In the genomic region with DNA sequence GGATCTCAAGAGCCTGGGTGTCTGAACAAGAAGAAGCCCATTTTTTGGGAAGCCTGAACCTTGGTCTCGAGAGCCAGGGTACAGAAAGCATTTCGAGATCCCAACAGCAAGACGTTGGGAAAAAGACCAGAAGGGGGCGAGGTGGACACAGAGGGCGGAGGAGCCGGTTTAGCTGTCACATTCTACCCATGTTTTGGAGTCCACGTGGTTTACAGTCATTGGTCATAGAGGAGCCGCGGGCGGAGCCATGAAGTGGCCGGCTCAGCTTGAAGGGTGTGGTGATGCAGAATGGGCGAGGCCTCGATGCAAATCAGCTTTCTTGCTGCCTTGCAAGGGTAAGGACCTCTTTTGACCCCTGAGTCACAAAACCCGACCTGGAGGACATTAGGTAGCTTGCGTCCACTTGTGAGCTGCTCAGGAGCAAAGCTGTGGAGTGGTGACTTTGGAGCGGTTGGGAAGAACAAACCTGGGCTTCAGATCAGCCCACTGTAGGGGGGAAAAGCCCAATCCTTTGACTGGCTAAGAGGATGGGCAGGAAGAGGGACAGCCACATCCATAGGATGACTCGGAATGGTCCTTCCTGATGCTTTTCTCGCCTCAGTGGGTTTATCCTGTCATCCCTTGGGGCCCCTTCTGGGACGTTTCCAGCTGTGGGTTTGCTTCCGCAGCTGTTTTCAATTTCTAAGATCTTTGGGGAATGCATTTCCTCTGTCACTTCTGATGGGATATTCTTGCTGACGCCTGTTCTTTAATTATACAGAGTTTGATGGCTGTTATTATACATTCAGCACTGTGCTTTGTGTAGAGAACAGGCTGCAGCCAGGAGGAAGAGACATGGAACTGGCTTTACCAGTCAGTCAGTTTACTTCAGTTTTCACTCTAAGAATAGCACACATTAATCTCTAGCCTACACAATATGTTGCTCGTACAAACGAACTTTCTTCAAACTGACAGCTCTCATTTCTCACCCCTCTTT, we compare ENCODE assay signal across 8 mouse cellular contexts. TPM values are rescaled to one million over a fixed set of nuclear protein-coding genes. Genes with fewer than 3 reads are reported as not detected.
DNase-seq lines count a peak whose midpoint lies in the region; ATAC-seq and TF ChIP-seq lines count a peak whose summit lies in the region.

No protein-coding gene starts in this region.

- TF ChIP-seq CTCF in CH12.LX (conservative IDR thresholded peaks at IDR 0.05 in 1 of 2, IDR thresholded peaks at IDR 0.05 in 1 of 2; ENCODE audit: low read depth in 2 of 2, low read length in 2 of 2), result peak in 1 of 2 experiments; percentile 68; a peak in 2 of 4 replicates
- peak; percentile 16; the same call in 1 of the 2 replicates for TF ChIP-seq CTCF in spleen, adult 2 months (IDR thresholded peaks at IDR 0.05; ENCODE audit: extremely low read depth, insufficient read depth, insufficient read length, insufficient replicate concordance)

- 0 out of 2 replicates have a peak, but pooled peaks have one; percentile 21 for TF ChIP-seq POLR2A in CH12.LX (IDR thresholded peaks at IDR 0.05; ENCODE audit: low read depth, low read length)
- TF ChIP-seq POLR2A in spleen, adult 2 months (IDR thresholded peaks at IDR 0.05; ENCODE audit: low read depth, low read length), result no peak

- peak; percentile 52 for TF ChIP-seq RAD21 in CH12.LX (IDR thresholded peaks at IDR 0.05; ENCODE audit: low read depth, low read length)

- no peaks in the 10 kb centered on the region for H3K79me2 ChIP-seq in CH12.LX (replicated peaks; ENCODE audit: control insufficient read depth, extremely low read depth, insufficient read depth, poor library complexity, severe bottlenecking)

- intact Hi-C loops in heart, postnatal 36 days (cut with DNase I), result no loop called here
- intact Hi-C loops in left cerebral cortex, postnatal 10 days (cut with DNase I), result no loop called here

- DNase-seq in CH12.LX (ENCODE audit: extremely low read depth), result peak; percentile 69
- DNase-seq in adrenal gland, adult (ENCODE audit: inconsistent age in 2 of 2, low spot score in 1 of 2), result peak; percentile 80 to 90
- DNase-seq in forebrain, embryonic 11.5 days (ENCODE audit: low spot score), result peak; percentile 75
- peak; percentile 21 to 26 for DNase-seq in heart, postnatal 36 days
- peak; percentile 13 to 71 for DNase-seq in left cerebral cortex, postnatal 10 days (ENCODE audit: extremely low spot score in 1 of 2, low spot score in 2 of 2)
- peak in 1 of 2 experiments; percentile 66 for DNase-seq in spleen, adult 2 months (ENCODE audit: low read depth in 1 of 2, low spot score in 2 of 2)
- DNase-seq in layer of hippocampus, postnatal 14 days (ENCODE audit: low spot score in 2 of 2), result no peak

- H3K9ac ChIP-seq in CH12.LX (ENCODE audit: insufficient read depth, low read depth), result no peak overlapping the region
- H3K9ac ChIP-seq in forebrain, embryonic 11.5 days (ENCODE audit: low read length), result no peak overlapping the region

- peaks cover 6% of the 10 kb centered on the region for H3K9me3 ChIP-seq in CH12.LX (replicated peaks; ENCODE audit: low read length)
- H3K9me3 ChIP-seq in forebrain, embryonic 11.5 days (ENCODE audit: control insufficient read depth, low read length), result no peaks in the 10 kb centered on the region
- H3K9me3 ChIP-seq in megakaryocyte, embryonic 14.5 days, result peaks cover 14% of the 10 kb centered on the region

- ATAC-seq in forebrain, embryonic 11.5 days (replicated peaks; ENCODE audit: low FRiP score), result peak; percentile 74

- peaks cover 5 to 27% of the 10 kb centered on the region in 2 experiments for H3K4me1 ChIP-seq in CH12.LX (ENCODE audit: control insufficient read depth in 1 of 2, insufficient read depth in 2 of 2)
- H3K4me1 ChIP-seq in forebrain, embryonic 11.5 days (replicated peaks; ENCODE audit: control insufficient read depth, insufficient read depth, low read length), result no peaks in the 10 kb centered on the region
- peaks cover 18% of the 10 kb centered on the region for H3K4me1 ChIP-seq in megakaryocyte, embryonic 14.5 days
- H3K4me1 ChIP-seq in spleen, adult 2 months (ENCODE audit: control insufficient read depth, insufficient read depth, insufficient read length), result peaks cover 6% of the 10 kb centered on the region; the same call in 1 of the 2 replicates

- TF ChIP-seq EP300 in CH12.LX (IDR thresholded peaks at IDR 0.05; ENCODE audit: low read length), result 0 out of 2 replicates have a peak, but pooled peaks have one; percentile 19

- peak overlapping the region; percentile 67 for H3K4me2 ChIP-seq in CH12.LX (ENCODE audit: insufficient read depth, low read depth, poor library complexity, severe bottlenecking)
- H3K4me2 ChIP-seq in forebrain, embryonic 11.5 days (ENCODE audit: low read depth, low read length, severe bottlenecking), result 0 out of 2 replicates have a peak overlapping the region, but pooled peaks have one; percentile 18

- no peaks in the 10 kb centered on the region for H3K27me3 ChIP-seq in CH12.LX (replicated peaks)
- H3K27me3 ChIP-seq in forebrain, embryonic 11.5 days (ENCODE audit: control insufficient read depth, insufficient read depth, low read length), result no peaks in the 10 kb centered on the region
- peaks cover 21% of the 10 kb centered on the region for H3K27me3 ChIP-seq in megakaryocyte, embryonic 14.5 days (replicated peaks)
- H3K27me3 ChIP-seq in spleen, adult 2 months (ENCODE audit: control insufficient read depth, insufficient read depth, low read length), result no peaks in the 10 kb centered on the region

- dilution Hi-C loops in CH12.LX (cut with MboI; ENCODE audit: extremely low pct_ligation_motif_present, extremely low pct_unique_long_range_greater_than_20kb, low sequenced_read_pairs), result no loop called here

- H3K36me3 ChIP-seq in CH12.LX (replicated peaks in 1 of 2; ENCODE audit: control insufficient read depth in 1 of 2, insufficient read depth in 1 of 2, low read length in 1 of 2), result no peaks in the 10 kb centered on the region
- H3K36me3 ChIP-seq in forebrain, embryonic 11.5 days (ENCODE audit: control insufficient read depth, insufficient read depth, low read length), result no peaks in the 10 kb centered on the region
- no peaks in the 10 kb centered on the region for H3K36me3 ChIP-seq in megakaryocyte, embryonic 14.5 days (replicated peaks; ENCODE audit: low read length)
- no peaks in the 10 kb centered on the region for H3K36me3 ChIP-seq in spleen, adult 2 months (ENCODE audit: control insufficient read depth, insufficient read depth, low read length)

- in situ Hi-C loops in CH12.LX (cut with MboI; ENCODE audit: low pct_ligation_motif_present, low pct_unique_long_range_greater_than_20kb, low sequenced_read_pairs), result loop anchor here (5.0 to 25.0 kb wide), 2 partner anchors 65 to 145 kb away; no protein-coding TSS in a partner anchor

- 10% methylated on average over 23 of the region's 23 CpGs for WGBS in forebrain, embryonic 11.5 days
- WGBS in spleen, adult 2 months, result 9% methylated on average over 23 of the region's 23 CpGs

- peak overlapping the region in 1 of 3 experiments; percentile 19 for H3K4me3 ChIP-seq in CH12.LX (replicated peaks in 1 of 3; ENCODE audit: low read depth in 2 of 3, low read length in 2 of 3, poor library complexity in 1 of 3)
- H3K4me3 ChIP-seq in forebrain, embryonic 11.5 days (ENCODE audit: low read depth, low read length), result no peak overlapping the region
- peak overlapping the region; percentile 85 for H3K4me3 ChIP-seq in megakaryocyte, embryonic 14.5 days (replicated peaks)
- no peak overlapping the region for H3K4me3 ChIP-seq in spleen, adult 2 months (ENCODE audit: extremely low read depth, insufficient read depth, insufficient read length)

- H3K27ac ChIP-seq in CH12.LX (ENCODE audit: insufficient read depth, low read depth), result no peak overlapping the region
- H3K27ac ChIP-seq in forebrain, embryonic 11.5 days (ENCODE audit: low read depth, low read length), result no peak overlapping the region
- H3K27ac ChIP-seq in spleen, adult 2 months (ENCODE audit: insufficient read depth, low read length), result no peak overlapping the region

TF ChIP-seq in CH12.LX, 34 proteins besides CTCF, POLR2A, EP300 and RAD21 (continues in another document):
- TF ChIP-seq MYC (IDR thresholded peaks at IDR 0.05; ENCODE audit: low read depth, low read length), result peak; percentile 67; the same call in 1 of the 2 replicates
- TF ChIP-seq TCF12 (IDR thresholded peaks at IDR 0.05; ENCODE audit: low read depth, low read length), result 0 out of 2 replicates have a peak, but pooled peaks have one; percentile 26
- peak; percentile 33 for TF ChIP-seq HCFC1 (IDR thresholded peaks at IDR 0.05; ENCODE audit: low read depth, low read length)
- no peak for TF ChIP-seq BHLHE40 (IDR thresholded peaks at IDR 0.05; ENCODE audit: low read depth, low read length)
- no peak for TF ChIP-seq MAZ (IDR thresholded peaks at IDR 0.05; ENCODE audit: low read depth, low read length)
- peak; percentile 11; the same call in 1 of the 2 replicates for TF ChIP-seq ZC3H11A (IDR thresholded peaks at IDR 0.05; ENCODE audit: low read depth, low read length)
- TF ChIP-seq SMC3 (IDR thresholded peaks at IDR 0.05; ENCODE audit: low read depth, low read length), result peak; percentile 74
- no peak for TF ChIP-seq USF2 (conservative IDR thresholded peaks at IDR 0.05; ENCODE audit: low read depth, low read length)
- TF ChIP-seq MAX (IDR thresholded peaks at IDR 0.05; ENCODE audit: low read length), result peak; percentile 100
- no peak for TF ChIP-seq KAT2A (IDR thresholded peaks at IDR 0.05; ENCODE audit: insufficient replicate concordance, low read length)
- TF ChIP-seq SIN3A (IDR thresholded peaks at IDR 0.05; ENCODE audit: low read length), result peak; percentile 100

RNA-seq across cellular contexts. Expression of gene Edaradd, which starts 22.1 kb away (rescaled TPM):
- 0.38 and 0.68 TPM in 2 replicates for total RNA-seq in CH12.LX (2012; rRNA removed)
- total RNA-seq in CH12.LX (2014; rRNA removed), result 0.16 and 0.23 TPM in 2 replicates
- polyA plus RNA-seq in CH12.LX (2012; ENCODE audit: insufficient read length, low read depth), result 0.24 and 0.29 TPM in 2 replicates
- polyA plus RNA-seq in forebrain, embryonic 11.5 days (2014; fragmentation: Nextera tagmentation; extraction: Ambion mirVana), result 1.5 and 1.8 TPM in 2 replicates
- under 1 TPM in 1 of 2 experiments, not detected in 1; 0.05 TPM for total RNA-seq in heart, postnatal 36 days (2021)
- under 1 TPM; 0.47 to 0.93 TPM for total RNA-seq in left cerebral cortex, postnatal 10 days (2021)
- polyA plus RNA-seq in megakaryocyte, embryonic 14.5 days (2012; ENCODE audit: insufficient read depth, low replicate concordance), result not detected in 2 replicates
- 4.0 and 5.7 TPM in 2 replicates for polyA plus RNA-seq in spleen, adult 2 months (2012; rRNA removed)
- total RNA-seq in layer of hippocampus, postnatal 14 days (2021), result under 1 TPM; 0.69 to 0.78 TPM

RNA-seq across cellular contexts. Expression of gene Ero1lb, which starts 23.4 kb away (rescaled TPM):
- total RNA-seq in CH12.LX (2012; rRNA removed), result 17.0 and 20.4 TPM in 2 replicates
- 34.8 and 36.6 TPM in 2 replicates for total RNA-seq in CH12.LX (2014; rRNA removed)
- 25.3 and 26.6 TPM in 2 replicates for polyA plus RNA-seq in CH12.LX (2012; ENCODE audit: insufficient read length, low read depth)
- 11.7 and 12.0 TPM in 2 replicates for polyA plus RNA-seq in forebrain, embryonic 11.5 days (2014; fragmentation: Nextera tagmentation; extraction: Ambion mirVana)
- 1 to 10 TPM; 2.6 to 2.7 TPM for total RNA-seq in heart, postnatal 36 days (2021)
- total RNA-seq in left cerebral cortex, postnatal 10 days (2021), result 10 to 100 TPM; 10.5 to 11.0 TPM
- polyA plus RNA-seq in megakaryocyte, embryonic 14.5 days (2012; ENCODE audit: insufficient read depth, low replicate concordance), result 0.19 TPM in 1 of 2 replicates, not detected in the other
- polyA plus RNA-seq in spleen, adult 2 months (2012; rRNA removed), result 12.8 and 23.1 TPM in 2 replicates
- 10 to 100 TPM; 11.2 TPM for total RNA-seq in layer of hippocampus, postnatal 14 days (2021)

Comparison
In these comparisons a context has a peak if more than half of its experiments do, and no peak if none do; other contexts are left out.
1. DNase-seq: peak in CH12.LX (single experiment), adrenal gland, adult (2 of 2), forebrain, embryonic 11.5 days (single experiment), heart, postnatal 36 days (2 of 2) and left cerebral cortex, postnatal 10 days (2 of 2); none in layer of hippocampus, postnatal 14 days (0 of 2).